Mouse (Mus musculus): ENCODE measurements around the gene Snrk.

The Snrk gene

DNA sequence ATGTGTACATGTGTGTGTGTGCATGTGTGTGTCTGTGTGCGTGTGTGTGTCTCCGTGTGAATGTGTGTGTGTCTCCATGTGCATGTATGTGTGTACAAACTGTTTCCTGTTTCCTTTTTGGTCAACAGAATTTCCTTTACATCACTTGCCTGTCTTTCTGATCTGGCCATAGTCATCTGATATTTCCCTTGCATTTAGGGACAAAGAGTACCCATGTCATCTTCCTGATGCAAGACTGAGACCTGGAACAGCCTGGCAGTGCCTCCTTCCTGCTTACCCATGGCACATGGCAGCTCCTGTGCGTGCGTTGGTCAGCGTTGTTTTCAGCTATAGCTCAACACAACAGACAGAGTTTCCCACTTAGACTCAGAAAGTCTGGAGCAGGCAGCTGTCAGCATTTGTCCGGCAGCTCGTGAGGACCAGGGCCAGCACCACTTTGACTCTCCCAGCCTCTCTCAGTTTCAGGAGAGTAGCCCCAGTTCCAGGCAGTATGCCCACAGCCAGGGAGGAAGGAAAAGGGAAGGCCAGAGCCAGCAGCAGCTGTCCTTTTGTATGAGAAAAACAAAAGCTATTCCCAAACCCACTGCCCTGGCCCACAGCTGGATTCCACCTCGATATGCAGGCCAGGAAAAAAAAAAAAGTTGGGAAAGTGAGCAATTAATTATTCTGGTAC lies 7.4 kb upstream of the Snrk start:
- peak; percentile 28 for DNase-seq

DNA sequence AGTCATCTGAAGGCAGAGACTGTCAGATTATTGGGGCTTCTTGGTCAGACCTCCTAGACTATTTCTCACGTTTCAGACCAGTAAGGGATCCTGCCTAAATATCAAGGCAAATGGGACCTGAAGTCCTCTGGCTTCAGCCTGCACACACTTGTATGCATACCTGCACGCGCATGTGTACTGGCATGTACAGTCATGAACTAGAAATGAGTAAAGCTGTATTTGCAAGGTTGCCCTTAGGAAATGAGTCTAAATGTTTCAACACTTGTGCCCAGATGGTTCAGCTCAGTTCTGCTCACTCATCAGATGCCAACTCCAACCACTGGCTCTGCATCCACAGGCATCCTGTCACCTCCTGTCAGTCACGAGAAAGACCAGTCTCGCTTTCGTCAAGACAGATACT lies 6.6 kb upstream of the Snrk start:
- no peak for DNase-seq

- DNase-seq, result no peak
Observed at GRCm38 (mm10) chr9:122110921-122111320, 6.1 kb upstream of the Snrk start.

- DNase-seq, result no peak
Observed at GRCm38 (mm10) chr9:122115552-122115951, 1.5 kb upstream of the Snrk start.

- no peak for DNase-seq
Observed at GRCm38 (mm10) chr9:122116359-122116758, 707 bp upstream of the Snrk start.

- peak; percentile 48 for DNase-seq
Observed at GRCm38 (mm10) chr9:122117692-122118529, 845 bp downstream of the Snrk start.

DNA sequence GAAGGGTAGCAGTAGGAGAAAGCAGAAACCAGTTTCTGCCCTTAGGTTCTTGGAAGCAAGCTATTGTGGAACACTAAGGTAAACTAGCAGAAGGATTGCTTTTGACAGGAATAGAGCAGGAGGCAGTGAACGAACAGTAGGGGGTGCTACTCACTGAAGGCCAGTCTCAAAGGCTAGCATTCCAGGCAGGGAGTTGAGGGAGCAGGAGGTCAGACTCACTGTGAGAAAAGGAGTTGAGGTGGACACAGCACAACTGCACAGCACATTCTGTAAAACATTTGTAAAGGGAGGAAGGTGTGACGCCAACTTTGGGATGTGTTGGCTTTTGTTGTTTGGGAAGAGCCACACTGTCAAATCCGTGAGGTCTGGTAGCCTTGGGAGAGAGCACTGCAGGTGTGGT lies 3.0 kb downstream of the Snrk start:
- DNase-seq, result no peak

DNA sequence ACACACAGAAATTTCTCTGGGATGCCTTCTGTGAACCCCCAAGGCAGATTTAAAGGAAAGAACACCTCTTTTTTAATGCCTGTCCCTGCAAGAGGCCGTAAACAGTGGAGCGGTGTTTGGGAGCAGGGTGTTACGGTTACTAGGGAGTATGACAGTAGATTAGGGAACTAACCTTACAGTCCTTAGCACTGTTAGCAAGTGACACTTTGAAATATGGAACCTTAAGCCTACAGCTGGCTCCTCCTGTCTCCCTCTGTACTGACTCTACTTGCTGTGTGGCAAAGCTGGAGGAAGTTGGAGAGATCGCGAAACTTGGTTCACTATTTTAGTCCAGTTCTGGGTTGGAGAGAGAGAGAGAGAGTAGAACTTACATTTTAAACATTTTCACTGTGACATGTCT lies 5.0 kb downstream of the Snrk start:
- no peak for DNase-seq

- no peak for DNase-seq
Observed at GRCm38 (mm10) chr9:122123181-122123580, 6.1 kb downstream of the Snrk start.

DNA sequence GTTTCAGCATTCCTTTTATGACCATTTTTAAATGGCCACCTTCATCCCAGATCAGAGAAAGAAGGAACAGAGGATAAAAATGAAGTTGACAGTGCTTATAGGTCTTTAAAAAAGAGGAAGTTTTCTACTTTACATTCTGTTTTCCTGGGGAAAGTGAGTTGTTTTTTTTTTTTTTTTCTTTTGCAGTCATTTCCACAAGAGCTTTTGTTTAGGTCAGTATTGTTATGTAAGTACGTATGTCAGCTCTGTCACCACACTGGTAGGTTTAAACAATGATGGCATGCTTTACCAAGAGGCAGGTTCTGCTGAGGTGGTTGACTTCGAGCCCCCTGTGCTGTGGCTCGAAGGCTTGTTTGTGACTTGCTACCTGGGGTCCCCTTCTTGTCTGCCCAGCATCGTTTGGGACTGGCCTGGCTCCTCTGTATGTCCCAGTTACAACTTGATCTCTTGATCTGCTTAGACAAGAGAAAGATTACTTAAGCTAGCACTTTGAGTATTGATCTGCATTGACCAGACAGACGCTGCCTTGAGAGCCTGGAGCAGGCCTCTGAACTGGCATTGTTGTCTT lies 8.7 kb downstream of the Snrk start:
- no peak for DNase-seq

- DNase-seq, result no peak
Observed at GRCm38 (mm10) chr9:122126790-122127189, 9.7 kb downstream of the Snrk start.

GRCm38 (mm10) chr9:122127271-122127785 lies 10.3 kb downstream of the Snrk start:
- no peak for DNase-seq

DNA sequence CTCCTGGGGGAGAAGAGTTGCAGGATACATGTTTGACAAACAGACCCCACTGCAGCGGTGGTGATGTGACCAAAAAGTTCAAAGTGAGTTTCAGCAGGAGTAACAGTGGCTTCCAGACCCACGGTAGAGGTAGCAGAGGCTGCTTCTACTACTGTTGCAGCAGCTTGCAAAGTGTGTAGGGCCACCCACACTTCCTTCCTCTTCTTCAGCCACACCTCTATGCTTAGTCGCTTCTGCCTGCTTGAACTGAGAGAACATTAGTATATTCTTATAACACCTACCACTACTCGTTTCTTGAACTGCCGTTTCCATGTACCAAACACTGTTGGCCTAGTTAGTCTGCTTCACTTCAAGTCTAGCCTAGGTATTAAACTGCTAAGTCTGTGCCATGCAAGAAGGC lies 11.6 kb downstream of the Snrk start:
- no peak for DNase-seq

GRCm38 (mm10) chr9:122130666-122131065 lies 13.6 kb downstream of the Snrk start:
- no peak for DNase-seq

GRCm38 (mm10) chr9:122132145-122132544 lies 15.1 kb downstream of the Snrk start:
- no peak for DNase-seq

DNA sequence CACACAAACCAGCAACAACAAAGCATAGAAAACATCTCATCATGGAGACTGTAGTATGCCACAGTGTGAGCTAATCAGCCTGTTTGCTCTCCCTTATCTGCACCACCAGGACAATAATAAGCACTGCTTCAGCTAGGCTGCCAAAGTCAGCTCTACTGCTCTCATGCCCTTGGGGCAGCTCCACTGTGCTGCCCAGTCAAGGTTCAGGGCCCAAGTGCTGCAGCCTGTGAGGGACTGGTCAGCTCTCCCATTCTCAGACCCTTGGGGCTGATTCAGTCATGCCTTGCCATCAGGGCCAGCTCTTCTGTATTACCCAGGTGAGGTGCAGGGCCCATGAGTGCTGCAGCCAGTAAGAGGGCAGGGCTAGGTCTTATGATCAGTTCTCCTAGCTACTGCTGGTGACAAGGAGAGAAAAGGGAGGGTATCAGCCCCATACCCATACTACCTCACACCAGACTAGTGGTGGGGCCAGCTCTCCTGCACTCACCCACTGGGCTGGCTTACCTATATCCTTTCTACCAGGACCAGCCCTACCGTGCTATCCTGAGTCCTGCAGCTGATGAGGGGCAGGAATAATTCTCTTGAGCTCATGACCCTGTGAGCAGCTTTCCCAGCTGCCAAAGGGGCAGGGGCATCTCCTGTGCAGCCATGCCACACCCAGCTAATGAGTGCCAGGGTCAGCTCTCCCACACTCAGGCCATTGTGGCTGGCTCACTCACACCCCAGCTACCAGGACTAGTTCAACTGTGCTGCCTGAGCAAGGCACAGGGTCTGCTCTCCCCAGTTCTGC lies 18.2 kb downstream of the Snrk start:
- DNase-seq, result no peak

DNA sequence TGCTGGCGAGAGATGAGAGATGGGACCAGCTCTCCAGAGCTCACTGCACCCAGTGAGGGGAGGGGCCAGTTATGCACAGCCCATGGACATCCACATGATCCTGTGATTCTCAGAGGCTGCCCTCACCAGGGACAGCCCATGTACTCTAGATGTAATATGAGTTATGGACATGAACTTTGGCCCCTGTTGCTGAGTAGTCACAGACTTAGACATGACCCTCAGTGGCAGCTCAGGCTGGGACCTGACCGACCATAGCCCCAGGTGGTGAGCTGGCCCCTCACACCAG lies 18.8 kb downstream of the Snrk start:
- no peak for DNase-seq

DNA sequence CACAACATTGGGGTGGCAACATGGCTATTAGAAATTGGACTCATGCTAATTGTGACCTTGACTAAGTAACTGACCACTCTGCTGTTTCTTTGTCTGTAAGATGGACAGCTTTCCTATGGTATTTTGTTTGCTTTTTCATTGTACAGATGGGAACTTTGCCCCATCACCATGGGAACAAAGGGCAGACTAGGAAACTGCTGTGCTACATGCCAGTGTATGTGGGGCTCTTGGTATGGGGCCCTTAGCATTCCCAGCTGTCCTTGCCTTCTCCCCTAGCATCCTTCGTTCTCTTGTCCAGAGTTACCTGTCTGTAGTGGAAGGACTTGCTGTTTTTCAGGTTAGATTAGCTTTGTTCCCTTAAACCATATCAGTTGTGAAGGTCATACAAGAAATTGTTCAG lies 20.9 kb downstream of the Snrk start:
- no peak for DNase-seq

DNA sequence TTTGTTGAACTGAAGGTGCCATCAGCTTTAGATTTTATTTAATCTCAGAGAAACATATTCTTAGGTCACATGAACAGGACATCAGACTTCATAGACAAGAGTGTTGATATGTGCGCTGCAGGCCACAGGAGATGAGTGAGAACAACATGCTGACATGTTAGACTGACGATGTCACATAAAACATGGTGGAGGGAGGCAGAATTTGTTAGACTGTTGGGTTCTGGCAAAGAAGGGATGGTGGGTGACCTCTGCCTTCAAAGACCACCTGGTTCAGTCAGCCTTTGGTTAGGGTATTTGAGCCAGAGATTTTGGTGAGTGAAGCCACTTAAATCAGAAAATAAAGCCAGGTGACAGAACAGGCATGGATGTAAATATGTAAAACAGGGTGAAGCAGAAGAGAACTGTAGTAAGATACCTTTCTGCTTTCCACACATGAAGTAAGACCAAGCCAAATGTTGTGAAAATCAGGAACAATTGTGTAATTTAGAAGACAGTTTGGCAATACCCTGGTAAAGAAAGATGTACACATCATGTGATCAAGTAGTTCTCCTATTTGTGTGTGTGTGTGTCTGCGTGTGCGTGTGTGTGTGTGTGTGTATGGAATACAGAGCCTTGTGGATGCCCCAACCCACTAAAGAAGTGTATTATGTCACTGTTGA lies 21.4 kb downstream of the Snrk start:
- DNase-seq, result no peak

GRCm38 (mm10) chr9:122139236-122139635 lies 22.2 kb downstream of the Snrk start:
- DNase-seq, result no peak

DNA sequence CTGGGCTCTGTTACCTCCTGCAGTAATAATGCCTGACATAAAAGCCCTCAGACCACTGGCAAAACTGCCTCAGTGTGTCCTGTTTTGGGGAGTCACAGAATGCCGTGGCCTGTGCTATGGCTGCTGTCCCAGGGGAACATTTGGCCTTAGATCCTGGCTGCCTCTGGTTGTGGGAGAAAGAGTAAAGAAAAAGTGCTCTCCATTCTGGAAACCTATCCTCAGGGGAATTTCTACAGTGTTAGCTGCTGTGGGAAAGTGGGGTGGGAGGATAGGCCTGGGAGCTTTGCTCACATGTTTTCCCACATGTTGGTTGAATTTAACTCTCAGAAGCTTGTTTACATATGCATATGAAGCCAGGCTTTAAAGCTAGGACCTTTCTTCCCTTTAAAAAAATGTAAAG lies 26.2 kb downstream of the Snrk start:
- DNase-seq, result no peak

- no peak for DNase-seq
Observed at GRCm38 (mm10) chr9:122144776-122145175, 27.7 kb downstream of the Snrk start.

DNA sequence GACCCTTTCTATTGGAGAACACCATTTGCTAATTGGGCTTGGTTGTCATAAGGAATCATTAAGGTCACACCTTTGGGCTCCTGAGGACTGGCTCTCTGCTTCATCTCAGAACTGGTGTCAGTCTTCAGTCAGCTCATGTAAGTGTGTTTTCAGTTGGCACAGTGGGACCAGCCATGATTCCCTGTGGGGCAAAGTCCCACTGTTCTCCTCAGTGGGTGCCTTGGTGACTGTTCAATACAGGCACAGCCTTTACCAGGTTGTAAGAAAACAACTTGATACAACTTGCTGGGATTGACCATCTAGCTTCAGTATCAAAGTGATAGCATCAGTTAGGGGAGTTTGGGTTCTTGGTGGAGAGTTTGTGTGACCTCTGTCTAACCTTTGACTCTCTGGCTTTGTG lies 28.6 kb downstream of the Snrk start:
- DNase-seq, result no peak
